Mouse (Mus musculus): ENCODE data around the gene Tbc1d17.
"Not testable (repeated sequence)": the region's sequence is repeated elsewhere in the genome, so short reads cannot be mapped to it uniquely, and the experiment has no call there.

The Tbc1d17 gene

GRCm38 (mm10) chr7:44848561-44849415 lies at the start of gene Tbc1d17, which contains the start of gene Akt1s1:
Gene Tbc1d17, minus strand, starts transcription at chr7:44849079.
Gene Akt1s1, plus strand, starts transcription at chr7:44848991.
- peak; percentile 93 to 100 for DNase-seq (ENCODE audit: low spot score in 2 of 2)

GRCm38 (mm10) chr7:44898607-44899006 lies 49.7 kb upstream of the Tbc1d17 start:
- DNase-seq (ENCODE audit: low spot score in 2 of 2): peak in 1 of 2 experiments; percentile 26

- no peak for DNase-seq (ENCODE audit: low spot score in 2 of 2)
Observed at GRCm38 (mm10) chr7:44896499-44896898, 47.6 kb upstream of the Tbc1d17 start.

GRCm38 (mm10) chr7:44895593-44896434 lies 46.9 kb upstream of the Tbc1d17 start, which contains the start of gene Fuz:
Gene Fuz, plus strand, starts transcription at chr7:44896079.
- peak; percentile 78 to 88 for DNase-seq (ENCODE audit: low spot score in 2 of 2)

GRCm38 (mm10) chr7:44895206-44895592 lies 46.3 kb upstream of the Tbc1d17 start:
- no peak for DNase-seq (ENCODE audit: low spot score in 2 of 2)

- no peak for DNase-seq (ENCODE audit: low spot score in 2 of 2)
Observed at GRCm38 (mm10) chr7:44894175-44894574, 45.3 kb upstream of the Tbc1d17 start.

GRCm38 (mm10) chr7:44893197-44893596 lies 44.3 kb upstream of the Tbc1d17 start:
- DNase-seq (ENCODE audit: low spot score in 2 of 2): no peak

GRCm38 (mm10) chr7:44892276-44892921 lies 43.5 kb upstream of the Tbc1d17 start, which contains the start of gene Med25:
Gene Med25, minus strand, starts transcription at chr7:44892712.
- DNase-seq (ENCODE audit: low spot score in 2 of 2): peak; percentile 84 to 85

GRCm38 (mm10) chr7:44891611-44892010 lies 42.7 kb upstream of the Tbc1d17 start:
- DNase-seq (ENCODE audit: low spot score in 2 of 2): no peak

GRCm38 (mm10) chr7:44890737-44891136 lies 41.9 kb upstream of the Tbc1d17 start:
- no peak for DNase-seq (ENCODE audit: low spot score in 2 of 2)

- DNase-seq (ENCODE audit: low spot score in 2 of 2): no peak
Observed at GRCm38 (mm10) chr7:44890180-44890579, 41.3 kb upstream of the Tbc1d17 start.

GRCm38 (mm10) chr7:44888256-44889105 lies 39.6 kb upstream of the Tbc1d17 start:
- DNase-seq (ENCODE audit: low spot score in 2 of 2): no peak

- no peak for DNase-seq (ENCODE audit: low spot score in 2 of 2)
Observed at GRCm38 (mm10) chr7:44886964-44887363, 38.1 kb upstream of the Tbc1d17 start.

GRCm38 (mm10) chr7:44884637-44885036 lies 35.8 kb upstream of the Tbc1d17 start:
- DNase-seq (ENCODE audit: low spot score in 2 of 2): no peak

- DNase-seq (ENCODE audit: low spot score in 2 of 2): no peak
Observed at GRCm38 (mm10) chr7:44883036-44883435, 34.2 kb upstream of the Tbc1d17 start.

- DNase-seq (ENCODE audit: low spot score in 2 of 2): no peak
Observed at GRCm38 (mm10) chr7:44877833-44878232, 29.0 kb upstream of the Tbc1d17 start.

- DNase-seq (ENCODE audit: low spot score in 2 of 2): not testable (repeated sequence)
Observed at GRCm38 (mm10) chr7:44871774-44872173, 22.9 kb upstream of the Tbc1d17 start.

GRCm38 (mm10) chr7:44871181-44871580 lies 22.3 kb upstream of the Tbc1d17 start:
- no peak for DNase-seq (ENCODE audit: low spot score in 2 of 2)

- no peak for DNase-seq (ENCODE audit: low spot score in 2 of 2)
Observed at GRCm38 (mm10) chr7:44870614-44871013, 21.7 kb upstream of the Tbc1d17 start.

GRCm38 (mm10) chr7:44869697-44870528 lies 21.0 kb upstream of the Tbc1d17 start, which contains the start of gene Ptov1:
Gene Ptov1, minus strand, starts transcription at chr7:44869788.
- DNase-seq (ENCODE audit: low spot score in 2 of 2): peak; percentile 80 to 91
